In the genomic region with DNA sequence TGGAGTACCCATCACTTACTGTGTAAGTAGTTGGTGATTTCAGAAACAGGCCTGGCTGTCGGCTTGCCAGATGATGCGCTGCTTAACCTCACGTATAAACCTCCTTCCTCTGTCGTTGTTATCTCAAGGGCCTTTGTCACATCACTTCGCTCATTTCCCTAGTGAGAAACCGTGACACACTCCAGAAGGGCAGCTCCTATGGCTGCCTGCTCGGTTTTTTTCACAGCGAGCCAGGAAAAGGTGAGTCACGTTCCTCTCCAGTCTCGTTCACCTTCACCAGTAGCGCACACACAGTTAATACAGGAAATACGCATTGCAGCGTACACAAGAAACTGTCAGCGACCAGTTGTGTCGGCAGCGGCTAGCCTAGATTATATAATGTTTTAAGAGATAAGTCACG, we compare ENCODE assay signal across 8 mouse cellular contexts. TPM values are rescaled to one million over a fixed set of nuclear protein-coding genes. Genes with fewer than 3 reads are reported as not detected.
DNase-seq lines count a peak whose midpoint lies in the region; ATAC-seq and TF ChIP-seq lines count a peak whose summit lies in the region.

No protein-coding gene starts in this region.

- H3K4me3 ChIP-seq in forebrain, embryonic 14.5 days (ENCODE audit: low read depth, low read length), result no peak overlapping the region
- 0 out of 2 replicates have a peak overlapping the region, but pooled peaks have one; percentile 1 for H3K4me3 ChIP-seq in kidney, adult 2 months (ENCODE audit: insufficient read depth, low read depth, low read length)
- peak overlapping the region; percentile 92 for H3K4me3 ChIP-seq in megakaryocyte, embryonic 14.5 days (replicated peaks)

- H3K9me3 ChIP-seq in forebrain, embryonic 14.5 days (replicated peaks; ENCODE audit: control insufficient read depth, low read length), result no peaks in the 10 kb centered on the region
- H3K9me3 ChIP-seq in megakaryocyte, embryonic 14.5 days, result peaks cover 4% of the 10 kb centered on the region; the same call in 1 of the 2 replicates

- peak; percentile 53 for DNase-seq in cerebellum, adult 11-12 months
- no peak for DNase-seq in cerebellum, postnatal 4 days (ENCODE audit: low spot score in 2 of 2)
- peak; percentile 35 for DNase-seq in 3T3-L1 (ENCODE audit: low read depth, low spot score)
- DNase-seq in forebrain, embryonic 14.5 days (ENCODE audit: low spot score), result no peak
- peak; percentile 61 for DNase-seq in kidney, adult 2 months
- no peak for DNase-seq in ovary, adult 18-20 months (ENCODE audit: low spot score)
- no peak for DNase-seq in gastrocnemius, postnatal 25 days

- no peak for ATAC-seq in forebrain, embryonic 14.5 days

- no peak for TF ChIP-seq CTCF in kidney, adult 2 months (conservative IDR thresholded peaks at IDR 0.05; ENCODE audit: insufficient read depth, insufficient read length, low read depth, low read length)

- no peaks in the 10 kb centered on the region for H3K27me3 ChIP-seq in forebrain, embryonic 14.5 days (replicated peaks; ENCODE audit: control insufficient read depth, insufficient read depth, low read length)
- no peaks in the 10 kb centered on the region for H3K27me3 ChIP-seq in kidney, adult 2 months (replicated peaks; ENCODE audit: control insufficient read depth, insufficient read depth, low read length)
- no peaks in the 10 kb centered on the region for H3K27me3 ChIP-seq in megakaryocyte, embryonic 14.5 days (replicated peaks)

- 0 out of 2 replicates have a peak overlapping the region, but pooled peaks have one; percentile 15 for H3K27ac ChIP-seq in forebrain, embryonic 14.5 days (ENCODE audit: low read depth, low read length)
- peak overlapping the region; percentile 82 for H3K27ac ChIP-seq in kidney, adult 2 months (ENCODE audit: insufficient read depth, low read depth, low read length)

- peaks cover 18% of the 10 kb centered on the region for H3K4me1 ChIP-seq in forebrain, embryonic 14.5 days (ENCODE audit: control insufficient read depth, insufficient read depth, low read length)
- H3K4me1 ChIP-seq in kidney, adult 2 months (ENCODE audit: control insufficient read depth, insufficient read depth, low read length), result peaks cover 23% of the 10 kb centered on the region
- peaks cover 100% of the 10 kb centered on the region for H3K4me1 ChIP-seq in megakaryocyte, embryonic 14.5 days

- H3K4me2 ChIP-seq in forebrain, embryonic 14.5 days (ENCODE audit: low read length), result peak overlapping the region; percentile 66

- no peak for TF ChIP-seq POLR2A in kidney, adult 2 months (IDR thresholded peaks at IDR 0.05; ENCODE audit: low read depth, low read length)

- H3K36me3 ChIP-seq in forebrain, embryonic 14.5 days (ENCODE audit: control insufficient read depth, insufficient read depth, low read length), result no peaks in the 10 kb centered on the region
- no peaks in the 10 kb centered on the region for H3K36me3 ChIP-seq in kidney, adult 2 months (ENCODE audit: control insufficient read depth, insufficient read depth, low read length)
- peaks cover 69% of the 10 kb centered on the region for H3K36me3 ChIP-seq in megakaryocyte, embryonic 14.5 days (replicated peaks; ENCODE audit: low read length)

- H3K9ac ChIP-seq in forebrain, embryonic 14.5 days (ENCODE audit: low read length), result no peak overlapping the region

- WGBS in forebrain, embryonic 14.5 days, result 80% methylated on average over 17 of the region's 17 CpGs
- WGBS in kidney, adult 2 months, result 20% methylated on average over 17 of the region's 17 CpGs

RNA-seq across cellular contexts. Expression of a gene that starts 33.7 kb away (rescaled TPM):
- polyA plus RNA-seq in forebrain, embryonic 14.5 days (2014; fragmentation: Nextera tagmentation; extraction: Ambion mirVana), result 1.3 and 1.5 TPM in 2 replicates
- polyA plus RNA-seq in kidney, adult 2 months (2012; rRNA removed), result 14.1 and 14.9 TPM in 2 replicates
- 36.8 and 40.6 TPM in 2 replicates for polyA plus RNA-seq in megakaryocyte, embryonic 14.5 days (2012; ENCODE audit: insufficient read depth, low replicate concordance)
- 10 to 100 TPM; 16.0 to 18.0 TPM for total RNA-seq in gastrocnemius, postnatal 25 days (2021)

Comparison
In these comparisons a context has a peak if more than half of its experiments do, and no peak if none do; other contexts are left out.
1. DNase-seq: peak in cerebellum, adult 11-12 months (single experiment), 3T3-L1 (single experiment) and kidney, adult 2 months (single experiment); none in cerebellum, postnatal 4 days (0 of 2), forebrain, embryonic 14.5 days (single experiment), ovary, adult 18-20 months (single experiment) and gastrocnemius, postnatal 25 days (single experiment).